Mouse (Mus musculus) embryo, embryonic 10 days (tissue): ENCODE results near the gene Olfr2.
"Not testable (repeated sequence)": the region's sequence is repeated elsewhere in the genome, so short reads cannot be mapped to it uniquely, and the experiment has no call there.

ENCODE experiments used
- DNase-seq: peaks from one replicate; pipeline ENCODE4 v3.0.0-alpha.2; 2015; ENCODE audit warnings: low spot score

Olfr2 gene

GRCm38 (mm10) chr7:107005972-107006371, at the start of gene Olfr2:
Olfr2 (minus strand) TSS chr7:107006072.
- no peak for DNase-seq

GRCm38 (mm10) chr7:107047578-107047977, 41.7 kb upstream of the Olfr2 start:
- no peak for DNase-seq

- DNase-seq = peak; percentile 68
These were observed 40.0 kb upstream of the Olfr2 start for GRCm38 (mm10) chr7:107045833-107046232.

- no peak for DNase-seq
These were observed 38.5 kb upstream of the Olfr2 start for GRCm38 (mm10) chr7:107044407-107044806.

- DNase-seq = no peak
These were observed 37.3 kb upstream of the Olfr2 start for GRCm38 (mm10) chr7:107043136-107043535.

- no peak for DNase-seq
These were observed 34.2 kb upstream of the Olfr2 start for GRCm38 (mm10) chr7:107039934-107040563.

- DNase-seq = no peak
These were observed 25.0 kb upstream of the Olfr2 start, which contains the start of gene Olfr713 for GRCm38 (mm10) chr7:107030874-107031273. Olfr713 (plus strand) TSS chr7:107031174.

- DNase-seq = no peak
These were observed 1.7 kb downstream of the Olfr2 start for GRCm38 (mm10) chr7:107004169-107004568.

- no peak for DNase-seq
These were observed 5.1 kb downstream of the Olfr2 start for GRCm38 (mm10) chr7:107000798-107001197.

GRCm38 (mm10) chr7:106985236-106985635, 20.6 kb downstream of the Olfr2 start:
- DNase-seq = peak; percentile 4

GRCm38 (mm10) chr7:106975353-106975752, 30.5 kb downstream of the Olfr2 start, which contains the start of gene Olfr711:
Olfr711 (minus strand) TSS chr7:106975453.
- no peak for DNase-seq

- not testable (repeated sequence) for DNase-seq
These were observed 38.4 kb downstream of the Olfr2 start for GRCm38 (mm10) chr7:106967503-106967902.

- no peak for DNase-seq
These were observed 42.0 kb downstream of the Olfr2 start, which contains the start of gene Olfr6 for GRCm38 (mm10) chr7:106963837-106964236. Olfr6 (minus strand) TSS chr7:106963937.

GRCm38 (mm10) chr7:106948212-106948611, 57.7 kb downstream of the Olfr2 start, which contains the start of gene Olfr710:
Olfr710 (minus strand) TSS chr7:106948312.
- no peak for DNase-seq
